Mouse (Mus musculus) liver, embryonic 15.5 days (tissue): ENCODE measurements at regions not wholly inside any gene's neighbourhood (a gene's known extent, or its start where the extent isn't known, plus 50 kb on each side); places are given as distances from the start of the nearest gene placed in this dataset.

ENCODE experiments used
- ATAC-seq: fragments of 200-750 bp; cut with Nextera tagmentation; 2 replicates; pipeline ENCODE4 v1.8.0; 2017; ENCODE audit warnings: moderate number of reproducible peaks, mild to moderate bottlenecking, moderate library complexity; ENCODE audit not compliant: insufficient read depth
- H3K27ac ChIP-seq: fragments of 300-500 bp; sonication (generic); replicated peaks from 2 replicates; pipeline ENCODE4 v1.5.1; 2015; ENCODE audit warnings: mild to moderate bottlenecking, inconsistent platforms
- H3K27me3 ChIP-seq: fragments of 300-500 bp; sonication (generic); 2 replicates; pipeline ENCODE4 v1.6.1; 2015; ENCODE audit warnings: mild to moderate bottlenecking, inconsistent platforms
- H3K36me3 ChIP-seq: fragments of 300-500 bp; sonication (generic); replicated peaks from 2 replicates; pipeline ENCODE4 v1.6.1; 2015; ENCODE audit warnings: moderate library complexity, mild to moderate bottlenecking, inconsistent platforms
- H3K4me1 ChIP-seq: fragments of 300-500 bp; sonication (generic); replicated peaks from 2 replicates; pipeline ENCODE4 v1.6.1; 2015; ENCODE audit warnings: inconsistent platforms
- H3K4me2 ChIP-seq: fragments of 300-500 bp; sonication (generic); 2 replicates; pipeline ENCODE4 v1.6.1; 2015; ENCODE audit warnings: moderate library complexity, mild to moderate bottlenecking, inconsistent platforms
- H3K4me3 ChIP-seq: fragments of 300-500 bp; sonication (generic); replicated peaks from 2 replicates; pipeline ENCODE4 v1.5.1; 2015; ENCODE audit warnings: mild to moderate bottlenecking, inconsistent platforms
- H3K9ac ChIP-seq: fragments of 300-500 bp; sonication (generic); 2 replicates; pipeline ENCODE4 v1.6.1; 2015; ENCODE audit warnings: moderate library complexity, mild to moderate bottlenecking, inconsistent platforms
- H3K9me3 ChIP-seq: fragments of 300-500 bp; sonication (generic); replicated peaks from 2 replicates; pipeline ENCODE4 v1.6.1; 2016; ENCODE audit warnings: inconsistent platforms
- WGBS: fragments of 180-500 bp; shearing (Covaris S2); methylation state at CpG from one replicate; pipeline ENCODE4 v1.1.7; 2015; ENCODE audit warnings: mixed read lengths; ENCODE audit not compliant: insufficient replicate concordance; 5-methylcytosine and 5-hydroxymethylcytosine counted together

DNA sequence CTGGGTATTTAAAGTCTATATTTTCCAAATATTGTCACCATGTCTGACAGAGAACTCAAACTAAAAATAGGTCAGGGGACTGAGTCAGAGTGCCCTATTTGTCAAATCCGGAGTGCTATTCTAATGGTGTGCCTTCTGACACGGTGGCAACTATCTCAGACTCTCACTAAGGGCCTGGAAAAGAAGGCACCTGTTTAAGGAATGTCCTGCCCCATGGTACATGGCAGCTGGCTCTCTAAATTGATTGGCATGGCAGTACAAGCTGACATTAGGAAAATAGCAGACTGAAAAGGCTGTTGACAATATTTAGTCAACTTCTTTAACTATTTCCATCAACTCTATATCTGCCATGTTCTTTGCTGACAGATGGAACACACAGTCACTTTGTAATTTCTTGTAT lies 405.1 kb upstream of the A1bg start:
- Histone ChIP-seq H3K9me3 (no peaks in the 10 kb centered on the region), H3K4me1 (no peaks in the 10 kb centered on the region), H3K27ac (no peak overlapping the region), H3K27me3 (no peaks in the 10 kb centered on the region), H3K36me3 (no peaks in the 10 kb centered on the region), H3K4me3 (no peak overlapping the region), H3K4me2 (no peak overlapping the region), H3K9ac (no peak overlapping the region)
- 60% methylated on average over 2 of the region's 2 CpGs for WGBS
- no peak for ATAC-seq

GRCm38 (mm10) chr15:61322243-61322642 lies 399.4 kb upstream of the A1bg start:
- Histone ChIP-seq H3K4me3 (no peak overlapping the region), H3K36me3 (no peaks in the 10 kb centered on the region), H3K27ac (no peak overlapping the region), H3K9me3 (no peaks in the 10 kb centered on the region), H3K27me3 (no peaks in the 10 kb centered on the region), H3K4me1 (no peaks in the 10 kb centered on the region), H3K4me2 (no peak overlapping the region), H3K9ac (no peak overlapping the region)
- no peak for ATAC-seq
- 52% methylated on average over 7 of the region's 7 CpGs for WGBS

GRCm38 (mm10) chr15:61309452-61310165 lies 386.8 kb upstream of the A1bg start:
- WGBS: 54% methylated on average over 6 of the region's 6 CpGs
- H3K9ac ChIP-seq: no peak overlapping the region
- no peaks in the 10 kb centered on the region for H3K27me3 ChIP-seq
- no peak for ATAC-seq
- no peaks in the 10 kb centered on the region for H3K36me3 ChIP-seq
- H3K27ac ChIP-seq: no peak overlapping the region
- H3K9me3 ChIP-seq: no peaks in the 10 kb centered on the region
- H3K4me1 ChIP-seq: no peaks in the 10 kb centered on the region
- H3K4me2 ChIP-seq: no peak overlapping the region
- no peak overlapping the region for H3K4me3 ChIP-seq

DNA sequence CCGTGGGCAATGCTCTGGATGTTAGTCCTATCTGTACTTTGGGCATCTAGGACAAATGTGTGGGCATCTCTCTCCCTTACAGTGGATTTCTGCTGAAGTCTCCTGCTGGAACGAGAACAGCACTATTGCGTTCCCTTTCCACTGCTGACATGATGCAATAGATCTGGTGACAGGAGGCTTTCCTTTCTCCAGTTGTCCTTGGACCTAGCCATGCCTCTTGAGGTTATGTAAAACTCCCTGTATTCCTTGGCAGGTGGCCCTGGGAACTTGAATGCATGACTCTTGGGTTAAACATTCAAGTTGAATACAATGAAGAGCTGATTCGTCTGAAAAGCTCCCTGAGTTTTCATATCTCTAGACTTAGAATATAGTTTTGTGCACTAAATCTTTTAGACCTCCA lies 386.1 kb upstream of the A1bg start:
- WGBS: 64% methylated on average over 4 of the region's 4 CpGs
- no peak overlapping the region for H3K4me3 ChIP-seq
- no peak overlapping the region for H3K4me2 ChIP-seq
- H3K27ac ChIP-seq: no peak overlapping the region
- H3K4me1 ChIP-seq: no peaks in the 10 kb centered on the region
- H3K9me3 ChIP-seq: no peaks in the 10 kb centered on the region
- no peaks in the 10 kb centered on the region for H3K36me3 ChIP-seq
- ATAC-seq: no peak
- no peak overlapping the region for H3K9ac ChIP-seq
- H3K27me3 ChIP-seq: no peaks in the 10 kb centered on the region

GRCm38 (mm10) chr15:61304546-61304945 lies 381.7 kb upstream of the A1bg start:
- no peak for ATAC-seq

GRCm38 (mm10) chr15:61299796-61300195 lies 377.0 kb upstream of the A1bg start:
- Histone ChIP-seq H3K4me2 (no peak overlapping the region), H3K4me1 (no peaks in the 10 kb centered on the region), H3K4me3 (no peak overlapping the region), H3K27me3 (no peaks in the 10 kb centered on the region), H3K36me3 (no peaks in the 10 kb centered on the region), H3K9ac (no peak overlapping the region), H3K9me3 (no peaks in the 10 kb centered on the region), H3K27ac (no peak overlapping the region)
- 68% methylated on average over 6 of the region's 6 CpGs for WGBS
- no peak for ATAC-seq

More at GRCm38 (mm10) chr15:61304546-61304945, 381.7 kb upstream of the A1bg start:
- no peaks in the 10 kb centered on the region for H3K9me3 ChIP-seq
- no peaks in the 10 kb centered on the region for H3K4me1 ChIP-seq
- no peak overlapping the region for H3K4me3 ChIP-seq
- no peaks in the 10 kb centered on the region for H3K36me3 ChIP-seq
- no peak overlapping the region for H3K27ac ChIP-seq
- H3K4me2 ChIP-seq: no peak overlapping the region
- no peak overlapping the region for H3K9ac ChIP-seq
- no peaks in the 10 kb centered on the region for H3K27me3 ChIP-seq
- 54% methylated on average over 3 of the region's 3 CpGs for WGBS

GRCm38 (mm10) chr15:61297447-61298208 lies 374.8 kb upstream of the A1bg start:
- no peaks in the 10 kb centered on the region for H3K9me3 ChIP-seq
- H3K27ac ChIP-seq: no peak overlapping the region
- H3K4me1 ChIP-seq: no peaks in the 10 kb centered on the region
- H3K27me3 ChIP-seq: no peaks in the 10 kb centered on the region
- no peak for ATAC-seq
- H3K9ac ChIP-seq: no peak overlapping the region
- no peak overlapping the region for H3K4me2 ChIP-seq
- H3K4me3 ChIP-seq: no peak overlapping the region
- WGBS: 59% methylated on average over 5 of the region's 5 CpGs
- H3K36me3 ChIP-seq: no peaks in the 10 kb centered on the region

- no peaks in the 10 kb centered on the region for H3K27me3 ChIP-seq
- no peak overlapping the region for H3K9ac ChIP-seq
- no peaks in the 10 kb centered on the region for H3K4me1 ChIP-seq
- WGBS: 62% methylated on average over 2 of the region's 2 CpGs
- ATAC-seq: no peak
- H3K4me2 ChIP-seq: no peak overlapping the region
- H3K27ac ChIP-seq: no peak overlapping the region
- no peaks in the 10 kb centered on the region for H3K9me3 ChIP-seq
- H3K4me3 ChIP-seq: no peak overlapping the region
- H3K36me3 ChIP-seq: no peaks in the 10 kb centered on the region
Measured at GRCm38 (mm10) chr15:61294616-61295015, 371.8 kb upstream of the A1bg start.

DNA sequence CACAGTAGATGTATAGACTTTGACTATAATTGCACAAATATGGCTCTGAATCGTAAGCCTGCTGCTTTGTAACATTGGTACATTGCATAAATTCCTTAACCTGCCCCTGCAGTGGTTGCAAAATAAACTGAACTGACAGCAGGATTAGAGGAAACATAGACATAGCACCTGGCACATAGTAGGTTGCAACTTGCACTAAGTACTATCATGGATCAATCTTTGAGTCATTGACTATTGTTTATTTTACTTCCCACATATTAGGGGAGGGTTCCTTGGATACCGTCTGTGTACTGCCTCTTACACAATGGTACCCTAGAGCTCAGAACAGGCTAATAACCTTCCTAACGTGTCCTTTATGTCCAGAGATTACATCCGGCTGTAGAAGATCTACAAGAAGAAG lies 371.3 kb upstream of the A1bg start:
- H3K4me2 ChIP-seq: no peak overlapping the region
- H3K36me3 ChIP-seq: no peaks in the 10 kb centered on the region
- H3K9me3 ChIP-seq: no peaks in the 10 kb centered on the region
- no peak for ATAC-seq
- H3K9ac ChIP-seq: no peak overlapping the region
- no peaks in the 10 kb centered on the region for H3K27me3 ChIP-seq
- WGBS: 51% methylated on average over 4 of the region's 4 CpGs
- H3K27ac ChIP-seq: no peak overlapping the region
- no peak overlapping the region for H3K4me3 ChIP-seq
- H3K4me1 ChIP-seq: no peaks in the 10 kb centered on the region

- Histone ChIP-seq H3K36me3 (no peaks in the 10 kb centered on the region), H3K4me1 (no peaks in the 10 kb centered on the region), H3K27ac (no peak overlapping the region), H3K9ac (no peak overlapping the region), H3K9me3 (no peaks in the 10 kb centered on the region), H3K27me3 (no peaks in the 10 kb centered on the region), H3K4me3 (no peak overlapping the region), H3K4me2 (no peak overlapping the region)
- WGBS: 78% methylated on average over 4 of the region's 4 CpGs
- ATAC-seq: no peak
Measured at GRCm38 (mm10) chr15:61268766-61269165, 346.0 kb upstream of the A1bg start.

- Histone ChIP-seq H3K27ac (no peak overlapping the region), H3K4me1 (no peaks in the 10 kb centered on the region), H3K27me3 (no peaks in the 10 kb centered on the region), H3K36me3 (no peaks in the 10 kb centered on the region), H3K9me3 (no peaks in the 10 kb centered on the region), H3K4me3 (no peak overlapping the region), H3K9ac (no peak overlapping the region), H3K4me2 (no peak overlapping the region)
- 53% methylated on average over 2 of the region's 2 CpGs for WGBS
- no peak for ATAC-seq
Measured at GRCm38 (mm10) chr15:61259047-61259446, 336.2 kb upstream of the A1bg start.
